Mouse (Mus musculus) Muller cell, postnatal 12 days (primary cell): ENCODE results near the gene Mrpl30.

Experiments
- DNase-seq: peaks from one replicate; pipeline ENCODE4 v3.0.0-alpha.2; 2015; ENCODE audit errors: inconsistent ontology term

Mrpl30 gene

DNA sequence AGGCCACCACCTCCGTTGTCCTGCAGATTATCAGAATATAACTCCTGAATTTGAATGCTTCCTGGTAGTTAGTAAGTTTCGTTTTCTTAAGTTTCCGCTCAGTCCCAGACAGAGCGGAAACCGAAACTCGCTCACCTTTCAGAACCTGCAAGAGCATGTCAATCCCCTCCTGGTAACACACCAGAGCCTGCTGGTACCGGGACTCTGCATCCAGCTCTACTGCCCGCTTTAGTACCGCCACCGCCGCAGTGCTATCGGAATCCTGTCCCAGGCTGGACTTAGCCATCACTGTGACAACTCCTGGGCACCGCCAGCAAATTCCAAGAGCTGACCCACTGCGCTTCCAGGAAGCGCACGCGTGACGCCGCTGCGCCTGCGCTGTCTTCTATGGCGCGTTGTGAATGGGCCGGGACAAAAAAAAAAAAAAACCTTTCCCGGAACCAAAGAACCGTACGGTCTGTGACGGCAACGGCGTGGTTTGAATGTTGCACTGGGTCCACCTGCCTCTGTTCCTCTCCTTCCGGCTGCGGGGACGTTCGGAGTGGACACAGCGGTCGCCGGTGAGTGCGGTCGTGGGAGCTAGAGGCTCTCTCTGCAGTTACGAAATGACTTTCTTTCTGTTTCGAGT lies at the start of gene Mrpl30, which contains the start of gene Mitd1:
Mrpl30 (plus strand) TSS at position 453 of the 628 bp plus-strand sequence.
Mitd1 (minus strand) TSS at position 387 of the 628 bp plus-strand sequence.
- peak; percentile 92 for DNase-seq

DNA sequence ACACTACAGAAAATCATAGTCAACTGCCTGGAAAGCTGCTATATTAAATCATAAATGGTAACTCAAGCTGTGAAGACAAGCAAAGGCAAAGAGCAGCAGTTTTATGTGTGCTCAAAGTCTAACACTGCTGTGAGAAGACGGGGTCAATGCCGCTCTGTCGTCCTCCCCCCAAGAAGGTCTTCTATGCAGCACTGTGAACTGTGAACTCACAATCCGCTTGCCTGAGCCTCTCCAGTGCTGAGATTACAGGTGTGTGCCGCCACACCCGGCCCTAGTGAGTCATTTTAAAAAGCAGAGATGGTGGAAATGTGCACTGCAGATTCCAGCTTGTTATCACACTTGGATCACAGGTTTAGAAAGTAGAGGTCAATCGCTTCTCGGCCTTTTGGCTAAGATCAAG lies 43.4 kb upstream of the Mrpl30 start:
- DNase-seq: no peak

DNA sequence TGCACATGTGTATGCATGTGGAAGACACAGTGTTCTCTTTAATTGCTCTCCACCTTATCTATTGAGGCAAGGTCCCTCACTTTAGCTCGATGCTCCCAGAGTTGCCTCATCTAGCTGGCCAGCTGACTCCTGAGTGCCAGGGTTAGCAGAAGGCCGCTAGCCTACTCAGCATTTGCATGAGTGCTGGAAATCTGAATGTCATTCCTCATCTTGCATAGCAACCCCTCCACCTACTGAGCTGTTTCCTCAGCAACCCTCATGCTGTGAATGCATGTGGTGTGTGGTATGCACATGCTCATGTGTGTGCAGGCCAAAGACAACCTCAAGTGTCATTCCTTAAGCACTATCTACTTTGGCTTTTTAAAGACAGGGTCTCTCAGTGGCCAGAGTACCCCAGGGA lies 39.6 kb upstream of the Mrpl30 start:
- DNase-seq: no peak

DNA sequence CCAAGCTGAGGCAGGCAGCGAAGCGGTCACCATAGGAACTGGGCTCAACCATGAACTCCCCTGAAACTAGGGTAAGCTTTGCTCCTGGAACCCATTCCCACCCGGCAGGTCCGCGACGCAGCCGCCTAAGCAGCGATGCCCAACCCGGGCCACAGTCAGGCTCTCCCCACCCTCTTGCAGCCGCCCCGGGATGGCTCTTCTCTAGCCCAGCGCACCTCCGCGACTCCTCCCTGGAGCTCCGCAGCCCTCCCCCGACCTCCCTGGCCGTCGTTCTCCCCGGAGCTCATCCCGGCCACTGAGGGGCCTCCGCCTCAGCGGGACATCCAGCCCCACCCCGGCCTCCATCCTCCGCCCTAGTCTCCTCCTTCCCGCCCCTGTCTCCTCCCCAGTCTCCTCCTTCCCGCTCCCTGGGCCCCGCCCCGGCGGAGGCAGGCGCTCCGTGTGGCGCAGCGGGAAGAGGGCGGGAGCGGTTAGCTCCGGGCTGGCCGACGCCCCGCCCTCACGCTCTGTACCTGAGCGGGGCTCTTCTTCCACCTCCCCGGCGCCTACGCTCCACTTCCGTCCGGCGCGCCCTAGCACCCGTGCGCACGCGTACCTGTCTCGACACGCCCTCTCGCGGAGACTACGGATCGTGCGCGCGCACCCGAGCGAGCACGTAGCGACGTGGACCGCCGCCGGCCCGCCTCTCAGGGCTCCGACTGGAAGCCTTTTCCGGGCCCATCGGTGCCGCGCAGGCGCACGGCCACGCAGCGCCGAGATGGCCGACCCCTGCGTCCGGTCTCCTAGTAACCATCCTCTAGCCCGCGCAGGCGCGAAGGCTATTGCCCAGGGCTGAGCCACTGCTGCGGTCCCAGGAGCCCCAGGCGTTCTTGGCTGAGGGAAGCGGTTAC lies 25.5 kb upstream of the Mrpl30 start:
- DNase-seq: peak; percentile 100

DNA sequence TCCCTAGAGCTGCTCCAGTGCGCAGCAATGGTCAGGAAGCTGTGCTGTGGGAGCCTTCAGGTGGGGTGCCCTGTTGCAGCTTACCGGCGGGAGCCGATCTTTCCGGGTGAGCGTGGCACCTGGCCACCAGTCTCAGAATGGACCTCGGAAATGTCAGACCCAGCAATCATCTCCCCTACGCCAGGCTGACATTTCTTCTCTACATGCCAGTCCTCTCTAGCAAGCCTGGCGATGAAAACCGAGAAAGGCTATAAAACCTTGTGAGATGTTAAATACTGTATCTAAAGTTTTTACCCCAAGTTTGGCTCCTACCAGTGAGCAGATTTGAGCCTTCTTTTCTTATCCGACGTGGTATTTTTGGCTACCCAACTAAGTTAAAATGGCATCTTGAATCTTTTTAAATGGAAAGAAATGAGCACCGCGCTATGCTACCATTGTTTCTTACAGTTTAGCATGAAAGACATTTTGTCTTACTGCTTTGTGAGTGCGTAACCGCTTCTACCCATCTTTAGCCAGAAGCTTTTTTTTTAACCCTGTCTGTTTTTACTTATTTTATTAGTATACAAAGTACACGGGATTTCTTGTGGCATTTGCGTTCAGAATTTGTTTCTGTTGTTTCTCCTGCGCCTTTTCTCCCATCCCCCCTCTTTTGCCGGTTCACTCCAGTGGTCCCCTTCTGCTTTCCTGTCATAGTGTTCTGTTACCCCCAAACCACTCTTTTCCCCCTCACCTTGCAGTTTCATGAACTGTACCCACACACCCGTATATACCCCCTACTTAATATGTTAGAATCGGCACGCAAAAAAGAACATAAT lies 24.7 kb upstream of the Mrpl30 start:
- DNase-seq: no peak

DNA sequence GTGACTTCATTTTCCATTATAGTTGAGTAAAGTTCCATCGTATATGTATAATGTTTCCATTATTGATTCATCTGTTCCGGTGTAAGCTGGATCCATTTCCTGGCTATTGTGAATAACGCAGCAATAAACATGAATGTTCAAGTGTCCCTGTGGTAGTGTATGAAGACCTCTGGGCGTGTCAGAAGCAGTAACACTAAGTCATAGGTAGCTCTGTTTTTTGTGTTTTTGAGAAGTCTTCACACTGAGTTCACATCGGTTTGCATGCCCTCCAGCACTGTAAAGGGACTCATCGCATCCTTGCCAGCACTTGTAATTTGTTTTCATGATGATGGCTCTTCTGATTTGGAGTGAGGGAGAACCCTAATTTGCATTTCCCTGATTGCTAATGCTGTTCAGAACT lies 24.0 kb upstream of the Mrpl30 start, which contains the start of gene Tsga10:
Tsga10 (minus strand) TSS at position 144 of the 400 bp plus-strand sequence.
- DNase-seq: no peak

DNA sequence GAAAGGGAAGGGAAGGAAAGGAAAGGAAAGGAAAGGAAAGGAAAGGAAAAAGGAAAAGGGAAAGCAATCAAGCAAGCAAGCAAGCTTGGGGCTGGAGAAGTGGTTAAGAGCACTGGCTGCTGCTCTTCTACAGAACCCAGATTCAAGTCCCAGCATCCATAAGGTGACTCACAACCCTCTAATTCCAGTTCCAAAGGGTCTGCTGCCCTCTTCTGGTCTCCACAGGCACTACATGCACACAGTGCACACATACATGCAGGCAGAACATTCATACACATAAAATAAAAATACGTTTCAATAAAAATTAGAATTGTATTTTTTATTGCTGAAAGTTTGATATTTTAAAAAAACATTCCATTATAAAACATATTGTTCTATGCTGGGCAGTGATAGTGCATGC lies 23.2 kb upstream of the Mrpl30 start:
- no peak for DNase-seq

DNA sequence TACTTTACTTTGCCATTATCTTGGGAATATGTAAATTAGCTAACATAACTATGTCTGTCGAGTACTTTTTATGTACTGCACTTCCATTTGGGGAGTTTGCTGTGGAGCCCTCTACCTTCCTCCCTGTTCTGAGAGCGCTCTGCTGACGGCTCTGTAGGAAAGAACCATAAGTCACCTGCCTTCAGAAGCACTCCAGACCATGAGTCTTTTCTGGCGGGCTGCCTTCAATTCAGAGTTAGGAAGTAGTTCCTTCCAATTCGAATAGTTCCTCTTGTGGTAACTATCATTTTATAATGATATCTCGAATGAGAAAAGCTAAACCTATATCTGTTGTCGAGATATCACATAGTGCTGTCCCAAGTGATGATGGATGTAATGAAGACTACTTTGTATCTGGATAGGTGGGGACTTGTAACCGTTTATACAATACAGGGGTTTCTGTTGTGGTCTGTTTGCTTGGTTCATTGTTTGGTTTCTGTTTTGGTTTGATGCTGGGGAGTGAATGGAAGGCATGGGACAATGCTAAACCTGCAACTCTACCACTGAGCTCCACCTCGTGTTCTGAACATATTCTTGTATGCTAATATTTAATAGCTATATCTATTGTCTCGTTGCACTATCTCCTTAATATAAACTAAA lies 22.5 kb upstream of the Mrpl30 start:
- no peak for DNase-seq

DNA sequence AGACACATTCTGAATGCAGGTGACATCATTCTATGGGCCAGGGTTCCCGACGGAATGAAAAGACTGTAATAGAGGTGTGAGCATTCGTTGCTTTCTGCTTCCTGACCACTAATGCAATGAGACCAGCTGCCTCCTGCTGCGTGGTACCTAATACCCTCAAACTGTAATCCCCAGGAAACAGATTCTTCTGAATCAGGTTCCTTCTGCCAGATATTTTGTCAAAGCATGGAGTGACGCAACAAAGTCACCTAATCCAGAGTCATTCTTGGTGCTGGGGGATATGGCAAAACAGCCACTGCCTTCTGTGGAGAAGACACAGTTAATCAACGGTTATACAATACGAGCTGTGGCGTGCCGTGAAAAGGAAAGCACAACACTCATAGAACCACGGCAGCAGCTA lies 21.6 kb upstream of the Mrpl30 start:
- DNase-seq: no peak

DNA sequence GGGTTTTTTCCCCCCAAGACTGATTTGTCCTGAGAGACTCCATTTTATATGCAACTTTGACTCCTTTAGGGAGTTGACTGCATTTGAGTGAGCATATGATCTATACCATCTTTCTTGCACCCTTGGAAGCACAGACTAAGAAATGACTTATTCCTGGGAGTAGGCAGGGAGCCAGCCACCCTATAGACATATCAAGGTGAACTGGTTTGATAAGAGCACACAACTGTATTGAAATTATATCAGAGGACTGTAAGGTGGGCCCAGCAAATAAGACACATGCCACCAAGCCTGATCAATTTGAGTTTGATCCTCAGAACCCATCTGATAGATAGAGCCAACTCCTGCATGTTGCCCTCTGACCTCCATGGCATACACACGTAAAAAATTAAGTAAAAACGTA lies 20.9 kb upstream of the Mrpl30 start:
- no peak for DNase-seq

DNA sequence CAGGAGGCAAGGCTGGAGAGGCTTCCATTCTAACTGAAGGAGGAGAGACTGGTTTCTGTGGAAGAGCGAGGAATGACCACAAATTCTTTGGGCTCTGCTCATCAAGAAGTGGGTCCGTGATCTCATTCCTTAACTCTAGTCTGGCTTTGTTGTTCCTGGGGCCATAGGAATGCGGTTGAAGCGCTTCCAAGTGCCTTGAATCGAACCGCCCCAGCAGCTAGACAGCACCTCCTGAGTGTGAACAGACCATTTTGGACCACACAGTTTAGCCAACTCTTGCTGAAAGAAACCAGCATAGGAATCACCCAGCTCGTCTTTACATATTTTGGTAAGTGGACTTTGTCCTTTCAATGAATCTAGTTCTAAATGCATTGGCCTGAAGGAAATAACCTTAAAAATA lies 18.6 kb upstream of the Mrpl30 start, which contains the start of gene Lipt1:
Lipt1 (plus strand) TSS at position 35 of the 400 bp plus-strand sequence.
- peak; percentile 96 for DNase-seq

DNA sequence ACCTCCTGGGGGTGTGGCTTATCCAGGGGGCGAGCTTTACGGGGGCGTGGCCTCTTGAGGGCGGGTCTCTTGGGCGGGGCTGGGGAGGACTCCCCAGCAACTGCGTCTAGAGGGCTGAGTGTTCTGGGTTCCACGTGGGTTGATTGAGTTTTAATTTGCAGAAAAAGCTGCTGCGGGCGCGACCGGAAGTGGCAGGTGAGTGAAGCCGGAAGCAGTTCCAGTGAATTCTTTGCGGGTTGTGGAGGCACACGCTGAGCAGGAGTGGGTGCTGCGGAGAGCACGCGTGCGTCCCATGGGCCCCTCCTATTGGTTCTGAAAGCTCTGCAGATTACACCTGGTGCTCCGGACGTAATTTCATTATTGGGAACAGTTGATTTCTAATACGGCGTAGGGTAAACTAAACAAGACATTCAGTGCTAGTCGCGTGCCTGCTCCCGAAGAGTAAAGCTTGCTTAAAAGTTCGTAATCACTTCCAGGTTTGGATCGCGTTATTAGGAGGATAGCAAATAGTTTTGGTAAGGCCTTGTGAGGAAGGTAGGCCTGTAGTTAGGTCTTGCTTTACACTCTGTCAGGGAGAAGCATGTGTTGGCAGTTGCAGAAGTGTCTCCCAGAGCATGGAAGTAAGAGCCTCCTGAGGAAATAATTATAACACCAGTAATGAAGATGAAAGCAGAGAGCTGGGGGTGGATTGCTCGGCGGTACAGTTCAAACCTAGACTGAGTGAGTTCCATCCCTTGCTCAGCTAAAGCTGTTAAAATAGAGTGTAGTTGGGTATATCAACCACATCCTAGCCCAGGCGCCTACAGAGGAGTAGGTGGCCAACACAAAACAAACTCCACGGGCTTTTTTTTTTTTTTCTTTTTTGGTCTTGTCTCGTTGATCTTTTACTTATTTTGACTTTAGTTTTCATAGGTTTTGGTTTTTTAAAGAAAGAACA lies 17.9 kb upstream of the Mrpl30 start:
- DNase-seq: peak; percentile 94

DNA sequence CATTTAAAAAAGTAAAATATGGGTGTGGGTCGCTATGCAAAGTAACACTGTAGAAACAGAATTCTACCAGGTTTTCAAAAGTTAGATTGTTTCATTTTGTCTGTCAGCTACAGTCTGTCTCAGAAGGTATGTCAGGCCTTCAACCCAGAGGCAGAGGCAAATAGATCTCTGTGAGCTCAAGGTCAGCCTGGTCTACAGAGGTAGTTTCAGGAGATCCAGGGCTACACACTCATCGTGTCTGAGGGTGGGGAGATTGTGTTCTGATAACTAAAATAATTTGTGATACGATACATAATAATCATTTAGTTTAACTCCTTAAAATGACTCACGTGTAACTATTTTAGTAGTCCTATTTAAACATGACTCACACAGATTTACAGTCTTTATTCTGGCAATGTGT lies 17.1 kb upstream of the Mrpl30 start:
- DNase-seq: no peak

DNA sequence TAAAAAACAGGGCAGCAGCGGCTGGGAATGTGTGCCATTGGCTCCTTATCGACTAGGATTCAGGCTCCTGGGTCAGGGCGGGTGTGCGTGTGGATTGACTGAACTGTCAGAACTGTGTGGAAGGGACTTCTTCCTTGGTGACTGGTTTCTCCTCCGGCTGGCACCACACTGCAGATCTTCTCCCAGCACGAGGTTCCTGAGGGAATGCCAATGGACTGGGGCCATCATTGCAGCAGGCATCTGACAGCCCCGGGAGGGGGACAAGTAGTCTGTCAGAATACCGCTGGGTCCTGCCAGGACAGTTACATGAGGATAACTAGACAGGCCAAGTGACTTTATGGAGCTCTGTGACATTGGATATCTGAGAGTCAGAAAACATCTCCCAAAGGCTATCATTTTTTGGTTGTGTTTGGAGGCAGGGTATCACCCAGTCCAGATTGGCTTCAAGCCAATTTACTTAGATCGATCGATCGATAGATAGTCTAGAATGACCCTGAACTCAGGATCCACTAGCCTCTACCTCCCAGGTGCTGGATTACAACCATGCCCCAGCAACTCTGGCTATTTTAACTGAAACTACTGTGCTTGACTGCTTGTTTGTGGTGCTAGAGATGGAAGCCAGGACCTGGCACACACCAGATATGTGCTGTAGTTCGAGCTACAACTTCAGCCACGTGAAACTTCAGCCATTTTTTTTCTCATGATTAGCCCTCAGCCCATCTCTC lies 12.4 kb upstream of the Mrpl30 start:
- no peak for DNase-seq

DNA sequence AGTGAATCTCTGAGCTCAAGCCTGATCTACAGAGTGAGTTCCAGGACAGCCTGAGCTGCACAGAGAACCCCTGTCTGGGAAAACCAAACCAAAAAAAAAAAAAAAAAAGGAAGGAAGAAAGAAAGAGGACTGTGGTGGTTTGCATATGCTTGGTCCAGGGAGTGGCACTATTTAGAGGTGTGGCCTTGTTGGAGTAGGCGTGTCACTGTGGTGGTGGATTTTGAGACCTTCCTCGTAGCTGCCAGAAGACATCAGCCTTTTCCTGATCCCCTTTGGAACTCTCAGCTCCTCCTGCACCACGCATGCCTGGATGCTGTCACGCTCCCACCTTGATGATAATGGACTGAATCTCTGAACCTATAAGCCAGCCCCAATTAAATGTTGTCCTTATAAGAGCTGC lies 6.9 kb upstream of the Mrpl30 start:
- DNase-seq: no peak

DNA sequence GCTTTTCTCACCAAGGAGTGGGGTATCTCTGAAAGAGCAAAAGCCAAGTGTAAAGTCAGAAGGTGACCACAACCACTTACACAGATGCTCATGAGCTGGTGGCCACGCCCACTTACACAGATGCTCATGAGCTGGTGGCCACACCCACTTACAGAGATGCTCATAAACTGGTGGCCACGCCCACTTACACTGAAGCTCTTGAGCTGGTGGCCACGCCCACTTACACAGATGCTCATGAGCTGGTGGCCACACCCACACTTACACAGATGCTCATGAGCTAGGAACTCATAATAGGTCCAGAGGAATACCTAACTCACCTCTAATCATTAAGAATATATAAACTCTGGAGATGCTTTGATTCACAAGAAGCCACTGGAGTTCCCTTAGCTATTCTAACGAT lies 5.8 kb upstream of the Mrpl30 start:
- DNase-seq: no peak

DNA sequence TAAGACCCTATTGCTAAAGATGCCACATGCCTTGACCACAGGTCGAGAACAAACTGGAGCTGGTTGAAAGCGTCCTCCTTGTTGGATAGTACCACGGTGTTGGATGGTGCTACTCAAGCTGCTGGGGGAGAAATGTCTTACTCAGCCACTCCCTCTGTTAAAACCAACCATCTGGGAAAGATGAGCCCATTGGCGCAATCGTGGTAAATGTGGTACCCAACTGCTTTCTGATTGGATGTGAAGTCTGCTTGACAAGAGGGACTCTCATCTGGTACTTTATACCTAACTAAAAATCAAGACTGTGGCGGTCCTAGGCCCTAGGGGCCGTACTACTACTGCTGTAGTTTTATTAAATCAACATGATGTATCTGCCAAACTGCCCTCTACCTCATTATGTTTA lies 1.1 kb upstream of the Mrpl30 start:
- DNase-seq: no peak

DNA sequence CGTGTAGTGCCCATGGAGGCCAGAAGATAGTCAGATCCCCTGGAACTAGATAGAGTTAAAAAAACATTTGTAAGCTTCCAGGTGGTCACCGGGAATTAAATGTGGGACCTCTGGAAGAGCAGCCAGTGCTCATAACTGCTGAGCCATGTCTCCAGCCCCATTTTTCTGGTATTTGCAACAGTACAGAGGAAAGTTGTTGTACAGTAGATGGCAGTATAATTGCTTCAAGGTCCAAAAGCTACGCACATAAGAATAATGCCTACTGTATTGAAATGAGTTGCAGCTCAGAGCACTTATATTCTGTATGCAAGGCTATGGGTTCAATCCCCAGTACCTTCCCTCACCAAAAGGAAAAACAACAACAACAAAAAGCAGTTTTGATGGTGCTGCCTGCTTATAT lies 1.1 kb downstream of the Mrpl30 start:
- DNase-seq: peak; percentile 31

DNA sequence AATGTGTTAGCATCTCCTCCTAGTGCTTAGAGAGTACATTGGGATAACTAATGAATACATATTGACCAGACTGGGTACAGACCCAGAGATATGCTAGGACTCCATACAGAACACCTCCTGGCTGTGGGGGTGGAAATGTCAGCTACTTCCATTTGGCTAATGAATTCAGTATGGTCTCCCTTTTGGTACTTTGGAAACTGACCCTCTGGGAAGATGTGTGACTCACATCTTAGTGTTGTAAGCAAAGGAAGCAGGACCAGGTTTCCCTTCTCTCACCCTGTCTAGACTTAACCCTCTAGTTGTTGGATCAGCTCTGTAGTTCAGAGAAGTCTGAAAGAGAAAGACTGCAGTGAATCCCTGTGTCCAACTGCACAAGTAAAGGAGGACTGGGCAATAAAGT lies 4.3 kb downstream of the Mrpl30 start:
- DNase-seq: no peak

DNA sequence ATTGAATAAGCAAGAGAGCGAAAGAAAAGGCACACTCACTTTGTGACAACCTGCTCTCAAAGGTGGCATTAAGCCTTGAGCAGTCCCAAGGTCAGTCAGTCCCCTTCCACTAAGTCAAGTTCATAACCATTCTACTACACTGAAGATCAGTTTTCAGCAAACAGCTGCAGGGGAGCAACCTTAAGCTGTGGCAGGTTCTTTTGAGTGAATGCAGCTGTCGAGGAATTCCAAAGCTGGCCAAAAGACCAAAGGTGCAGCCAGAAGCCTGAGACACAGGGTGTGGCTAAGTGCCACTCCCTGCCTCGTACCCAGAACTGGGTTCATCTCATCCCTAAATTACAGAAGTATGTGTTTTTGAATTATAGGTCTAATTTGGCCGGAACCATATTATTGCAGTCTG lies 9.5 kb downstream of the Mrpl30 start:
- DNase-seq: no peak
